Mouse (Mus musculus) hindbrain, embryonic 14.5 days (tissue): ENCODE data around the gene Tspan31. TPM values are rescaled to one million over a fixed set of nuclear protein-coding genes. Genes with fewer than 3 reads are reported as not detected.

Source experiments
- ATAC-seq: fragments of 200-750 bp; cut with Nextera tagmentation; 2 replicates; pipeline ENCODE4 v1.8.0; 2017; ENCODE audit warnings: moderate number of reproducible peaks, mild to moderate bottlenecking, moderate TSS enrichment, moderate library complexity; ENCODE audit not compliant: low FRiP score
- DNase-seq: peaks from one replicate; pipeline ENCODE4 v3.0.0-alpha.2; 2015; ENCODE audit warnings: low spot score
- H3K27ac ChIP-seq: fragments of 300-500 bp; sonication (generic); 2 replicates; pipeline ENCODE4 v1.5.1; 2014; ENCODE audit warnings: mild to moderate bottlenecking, moderate library complexity
- H3K27me3 ChIP-seq: fragments of 300-500 bp; sonication (generic); 2 replicates; pipeline ENCODE4 v1.6.1; 2014; ENCODE audit warnings: mild to moderate bottlenecking, low read length, mixed read lengths; ENCODE audit not compliant: control insufficient read depth, insufficient read depth
- H3K36me3 ChIP-seq: fragments of 300-500 bp; sonication (generic); replicated peaks from 2 replicates; pipeline ENCODE4 v1.6.1; 2014; ENCODE audit not compliant: control insufficient read depth, insufficient read depth
- H3K4me1 ChIP-seq: fragments of 300-500 bp; sonication (generic); replicated peaks from 2 replicates; pipeline ENCODE4 v1.6.1; 2014; ENCODE audit warnings: antibody characterized with exemption, low read length, mixed read lengths; ENCODE audit not compliant: control insufficient read depth, insufficient read depth
- H3K4me2 ChIP-seq: fragments of 300-500 bp; sonication (generic); replicated peaks from 2 replicates; pipeline ENCODE4 v1.6.1; 2014; ENCODE audit warnings: mild to moderate bottlenecking, moderate library complexity
- H3K4me3 ChIP-seq: fragments of 300-500 bp; sonication (generic); replicated peaks from 2 replicates; pipeline ENCODE4 v1.5.1; 2014; ENCODE audit warnings: mild to moderate bottlenecking, low read length
- H3K9ac ChIP-seq: fragments of 300-500 bp; sonication (generic); 2 replicates; pipeline ENCODE4 v1.6.1; 2014
- H3K9me3 ChIP-seq: fragments of 300-500 bp; sonication (generic); 2 replicates; pipeline ENCODE4 v1.6.1; 2016; ENCODE audit warnings: low read length; ENCODE audit not compliant: control insufficient read depth
- WGBS: fragments of 180-500 bp; shearing (Covaris S2); extraction: QIAGEN DNeasy Blood & Tissue Kit; methylation state at CpG from one replicate; pipeline ENCODE4 v1.1.7; 2014; 5-methylcytosine and 5-hydroxymethylcytosine counted together
- polyA plus RNA-seq: library from polyadenylated mRNA; unstranded; fragments of >200 nt; fragmentation: Nextera tagmentation; extraction: Ambion mirVana; gene quantifications from 2 replicates; pipeline ENCODE4 v1.2.1, GENCODE M21; 2014

Tspan31 gene
- polyA plus RNA-seq, 1 experiment from 2014 or later: 83.3 TPM

DNA sequence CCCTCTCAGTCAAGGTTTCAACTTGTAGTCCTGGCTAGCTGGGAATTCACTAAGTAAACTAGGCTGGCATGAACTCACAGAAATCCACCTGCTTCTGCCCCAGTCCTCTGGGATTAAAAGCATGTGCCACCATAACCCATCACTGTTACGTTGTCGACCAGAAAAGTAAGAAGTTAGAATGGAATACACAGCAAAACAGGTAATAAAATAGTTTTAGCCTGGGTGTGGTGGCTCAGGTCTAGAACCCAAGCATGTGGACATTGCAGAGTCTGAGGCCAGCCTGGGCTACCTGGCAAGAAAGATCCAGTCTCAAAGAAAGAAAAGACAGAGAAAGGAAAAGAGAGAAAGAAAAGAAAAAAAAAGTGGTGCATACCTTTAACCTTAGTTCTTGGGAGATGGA, 8.6 kb downstream of the Tspan31 start:
- H3K4me1 ChIP-seq: peaks cover 34% of the 10 kb centered on the region
- DNase-seq (no peak), ATAC-seq (no peak)
- peak overlapping the region; percentile 98 for H3K27ac ChIP-seq
- WGBS: 65% methylated on average over 2 of the region's 2 CpGs
- H3K4me2 ChIP-seq: peak overlapping the region; percentile 60
- no peaks in the 10 kb centered on the region for H3K9me3 ChIP-seq
- peak overlapping the region; percentile 90 for H3K4me3 ChIP-seq
- no peaks in the 10 kb centered on the region for H3K27me3 ChIP-seq
- peak overlapping the region; percentile 96 for H3K9ac ChIP-seq
- H3K36me3 ChIP-seq: peaks cover 35% of the 10 kb centered on the region

DNA sequence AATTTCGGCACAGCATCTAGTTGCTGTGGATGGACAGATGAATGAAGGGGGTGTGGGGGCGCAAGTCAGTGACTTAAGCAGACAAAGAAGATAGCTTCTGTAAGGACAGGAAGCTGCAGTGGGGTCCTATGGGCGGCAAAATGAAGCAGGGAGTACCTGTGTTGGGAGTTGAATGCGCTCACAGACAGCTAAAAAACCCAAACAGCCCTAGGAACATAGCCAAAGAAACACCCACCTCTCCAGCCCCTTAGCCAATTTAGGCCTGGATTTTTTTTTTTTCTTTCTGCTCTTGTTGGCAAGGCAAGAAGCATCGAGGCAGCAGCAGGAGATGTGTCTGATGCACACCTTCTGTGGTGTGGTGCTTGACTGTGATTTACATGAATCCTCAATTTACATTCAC, 9.0 kb downstream of the Tspan31 start:
- no peak for ATAC-seq
- peaks cover 34% of the 10 kb centered on the region for H3K4me1 ChIP-seq

DNA sequence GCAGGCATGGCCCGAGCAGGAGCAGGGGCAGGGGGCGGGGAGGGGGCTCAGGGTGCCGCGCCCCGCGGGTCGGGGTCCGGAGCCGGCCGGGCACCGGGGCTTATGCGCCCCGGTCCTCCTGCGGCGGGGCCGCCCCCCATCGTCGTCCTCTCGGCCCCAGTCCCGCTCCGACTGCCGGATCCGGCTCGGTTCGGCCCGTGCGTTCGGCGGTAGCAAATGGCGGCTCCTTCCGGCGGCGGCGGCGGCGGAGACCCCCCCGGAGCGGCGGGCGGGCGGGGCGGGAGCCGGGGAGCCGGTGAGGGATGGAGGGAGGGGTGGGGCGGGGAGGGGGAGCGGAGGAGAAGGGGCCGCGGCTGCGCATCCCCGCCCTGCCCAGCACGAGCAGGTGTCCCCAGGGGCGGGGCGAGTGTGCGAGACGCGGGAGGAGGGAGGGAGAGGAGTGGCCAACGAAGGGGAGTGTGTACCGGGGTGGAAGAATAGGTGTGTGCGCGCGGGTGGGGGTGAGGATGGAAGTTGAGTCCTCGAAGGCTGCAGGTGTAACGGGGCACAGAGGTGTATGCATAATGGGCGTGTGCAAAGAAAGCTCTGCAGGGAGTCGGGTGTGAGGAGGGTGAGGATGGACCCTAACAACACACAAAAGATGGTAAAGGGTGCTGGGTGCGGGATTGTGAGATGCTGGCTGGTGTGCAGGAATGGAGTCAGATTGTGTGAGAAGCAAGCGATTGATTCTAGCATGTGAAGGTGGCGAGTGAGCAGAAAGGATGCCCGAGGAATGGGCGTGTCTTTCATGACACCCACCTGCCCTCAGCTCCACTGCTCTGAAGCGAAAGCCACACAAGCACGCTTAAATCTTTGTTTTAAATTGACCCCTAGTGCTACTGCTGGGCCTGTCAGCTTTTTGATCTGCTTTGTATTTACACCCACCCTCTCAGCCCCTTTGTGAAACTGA, 9.8 kb downstream of the Tspan31 start, which contains the start of gene March9:
TSS of gene March9 (minus strand) at position 217 of the 949 bp plus-strand sequence.
- peak within 1 kb of the TSS; percentile 60 for H3K4me2 ChIP-seq
- H3K27me3 ChIP-seq: no peaks in the 10 kb centered on the region
- peaks cover 35% of the 10 kb centered on the region for H3K36me3 ChIP-seq
- H3K9ac ChIP-seq: peak within 1 kb of the TSS; percentile 96
- H3K27ac ChIP-seq: peak within 1 kb of the TSS; percentile 98
- DNase-seq: peak; percentile 82
- WGBS: under 1% methylated on average over 61 of the region's 72 CpGs
- no peaks in the 10 kb centered on the region for H3K9me3 ChIP-seq
- peaks cover 34% of the 10 kb centered on the region for H3K4me1 ChIP-seq
- ATAC-seq: peak; percentile 49
- peak within 1 kb of the TSS; percentile 90 for H3K4me3 ChIP-seq

More for the DNA sequence above, 9.0 kb downstream of the Tspan31 start:
- H3K4me2 ChIP-seq: peak overlapping the region; percentile 60
- H3K36me3 ChIP-seq: peaks cover 35% of the 10 kb centered on the region
- peak overlapping the region; percentile 98 for H3K27ac ChIP-seq
- no peaks in the 10 kb centered on the region for H3K27me3 ChIP-seq
- H3K9me3 ChIP-seq: no peaks in the 10 kb centered on the region
- H3K4me3 ChIP-seq: peak overlapping the region; percentile 90
- peak overlapping the region; percentile 96 for H3K9ac ChIP-seq
- DNase-seq: no peak
- 19% methylated on average over 5 of the region's 5 CpGs for WGBS

DNA sequence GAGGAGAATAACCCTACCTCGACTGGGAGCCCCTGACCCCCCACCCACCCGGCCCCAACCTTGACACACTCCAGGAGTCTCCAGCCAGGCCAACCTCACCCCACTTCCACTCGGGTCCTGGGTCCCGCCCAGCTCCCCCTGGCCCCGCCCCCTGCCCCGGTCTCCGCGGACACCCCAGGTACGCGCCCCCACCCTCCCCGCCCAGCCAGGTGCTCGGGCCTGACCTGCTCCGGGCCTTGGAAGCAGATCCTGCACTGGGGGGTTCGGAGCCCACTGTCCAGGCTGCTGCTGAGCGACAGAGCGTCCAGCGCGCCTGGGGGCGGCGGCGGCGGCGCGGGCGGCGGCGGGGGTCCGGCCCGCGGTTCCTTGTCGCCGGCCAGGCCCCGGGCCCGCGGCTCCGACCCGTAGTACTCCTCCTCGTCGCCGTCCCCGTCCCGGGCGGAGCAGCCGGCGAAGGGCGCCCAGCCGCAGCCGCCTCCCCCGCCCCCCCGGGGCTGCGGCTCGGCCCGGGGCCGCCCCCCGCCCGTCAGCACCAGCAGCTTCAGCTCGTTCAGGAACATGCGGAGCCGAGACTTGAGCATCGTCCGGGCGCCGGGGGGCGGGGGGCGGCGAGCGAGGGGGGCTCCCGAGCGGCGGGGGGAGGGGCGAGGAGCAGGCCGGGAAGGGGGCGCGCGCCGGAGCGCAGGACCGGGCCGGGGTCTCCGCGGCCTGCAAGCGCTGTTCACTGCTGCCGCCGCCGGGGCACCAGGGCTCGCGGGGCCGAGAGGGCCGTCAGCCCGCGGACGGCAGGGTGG, 10.7 kb downstream of the Tspan31 start:
- ATAC-seq: no peak
- DNase-seq: no peak
- H3K4me1 ChIP-seq: peaks cover 26% of the 10 kb centered on the region
- under 1% methylated on average over 63 of the region's 92 CpGs for WGBS
- H3K4me2 ChIP-seq: peak overlapping the region; percentile 60
- H3K27me3 ChIP-seq: no peaks in the 10 kb centered on the region
- H3K9ac ChIP-seq: peak overlapping the region; percentile 96
- H3K27ac ChIP-seq: peak overlapping the region; percentile 98
- H3K4me3 ChIP-seq: peak overlapping the region; percentile 90
- no peaks in the 10 kb centered on the region for H3K9me3 ChIP-seq
- H3K36me3 ChIP-seq: peaks cover 37% of the 10 kb centered on the region

DNA sequence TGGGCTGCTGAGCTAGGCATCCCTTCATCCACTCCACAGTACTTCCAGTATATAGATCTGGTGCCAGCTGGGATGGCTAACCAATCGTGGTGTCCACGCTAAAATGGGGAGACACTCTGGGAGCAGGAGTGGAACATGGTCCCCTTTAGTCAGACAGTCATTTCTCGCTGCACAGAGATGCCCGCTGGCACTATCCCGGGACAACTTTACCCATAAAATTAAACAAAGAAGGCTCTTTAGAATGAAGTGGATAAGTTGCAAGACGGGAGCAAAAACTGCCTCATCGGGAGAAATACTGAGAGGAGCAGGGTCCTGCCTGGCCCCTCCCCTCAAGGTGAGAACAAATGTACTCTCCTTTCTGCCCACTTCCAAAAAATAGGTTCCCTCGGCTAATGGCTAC, 11.4 kb downstream of the Tspan31 start:
- Histone ChIP-seq H3K9me3 (no peaks in the 10 kb centered on the region), H3K36me3 (peaks cover 44% of the 10 kb centered on the region), H3K27me3 (no peaks in the 10 kb centered on the region), H3K4me3 (peak overlapping the region; percentile 90), H3K9ac (peak overlapping the region; percentile 96), H3K4me1 (peaks cover 26% of the 10 kb centered on the region), H3K27ac (peak overlapping the region; percentile 98; the same call in 1 of the 2 replicates), H3K4me2 (peak overlapping the region; percentile 60)
- DNase-seq (no peak), ATAC-seq (no peak)
- WGBS: 2% methylated on average over 8 of the region's 8 CpGs

DNA sequence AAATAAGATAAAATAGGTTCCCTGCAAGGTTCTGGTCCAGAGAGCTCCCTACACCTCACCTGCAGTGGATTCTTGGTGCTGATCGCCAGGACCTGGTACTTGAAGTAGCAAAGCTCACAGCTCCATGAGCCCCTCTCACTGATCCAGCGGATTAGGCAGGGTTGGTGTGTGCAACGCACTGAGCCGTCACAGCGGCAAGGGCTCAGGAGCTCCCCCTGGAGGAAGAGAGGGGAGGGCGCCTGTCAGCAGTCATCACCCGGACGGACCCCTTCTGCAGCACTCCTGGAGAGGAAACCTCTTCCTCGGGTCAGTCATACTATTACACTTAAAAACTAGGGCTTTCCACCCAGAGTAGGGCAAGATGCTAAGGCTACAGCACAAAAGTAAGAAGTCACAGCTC, 11.9 kb downstream of the Tspan31 start:
- Histone ChIP-seq H3K36me3 (peaks cover 49% of the 10 kb centered on the region), H3K27me3 (no peaks in the 10 kb centered on the region), H3K9me3 (no peaks in the 10 kb centered on the region), H3K4me1 (peaks cover 26% of the 10 kb centered on the region), H3K9ac (peak overlapping the region; percentile 96), H3K27ac (no peak overlapping the region), H3K4me2 (peak overlapping the region; percentile 60), H3K4me3 (peak overlapping the region; percentile 90)
- 1% methylated on average over 9 of the region's 9 CpGs for WGBS
- DNase-seq: peak; percentile 82
- peak; percentile 13; the same call in 1 of the 2 replicates for ATAC-seq

DNA sequence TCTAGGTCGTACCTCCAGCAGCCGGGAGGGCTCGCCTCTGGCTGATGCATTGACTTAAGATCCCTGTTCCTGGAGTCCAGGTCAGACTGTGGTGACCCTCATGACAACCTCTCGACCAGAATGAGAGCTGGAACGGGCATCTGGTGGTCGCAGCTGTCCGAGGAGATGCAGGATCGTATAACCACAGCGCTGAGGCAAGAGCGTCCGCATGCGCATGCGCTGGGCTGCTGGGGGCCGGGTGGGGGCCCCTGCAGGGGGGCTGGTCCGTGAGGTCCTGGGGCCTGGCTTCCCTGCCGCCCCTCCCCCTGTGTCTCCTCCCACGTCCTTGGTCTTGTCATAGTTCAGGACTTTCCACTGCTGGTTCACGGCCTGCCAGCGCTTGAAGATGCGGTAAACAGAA, 13.6 kb downstream of the Tspan31 start:
- Histone ChIP-seq H3K4me2 (no peak overlapping the region), H3K4me3 (no peak overlapping the region), H3K4me1 (peaks cover 18% of the 10 kb centered on the region), H3K9me3 (no peaks in the 10 kb centered on the region), H3K36me3 (peaks cover 52% of the 10 kb centered on the region), H3K9ac (no peak overlapping the region), H3K27me3 (peaks cover 12% of the 10 kb centered on the region), H3K27ac (no peak overlapping the region)
- ATAC-seq (no peak), DNase-seq (no peak)
- WGBS: 91% methylated on average over 20 of the region's 20 CpGs

DNA sequence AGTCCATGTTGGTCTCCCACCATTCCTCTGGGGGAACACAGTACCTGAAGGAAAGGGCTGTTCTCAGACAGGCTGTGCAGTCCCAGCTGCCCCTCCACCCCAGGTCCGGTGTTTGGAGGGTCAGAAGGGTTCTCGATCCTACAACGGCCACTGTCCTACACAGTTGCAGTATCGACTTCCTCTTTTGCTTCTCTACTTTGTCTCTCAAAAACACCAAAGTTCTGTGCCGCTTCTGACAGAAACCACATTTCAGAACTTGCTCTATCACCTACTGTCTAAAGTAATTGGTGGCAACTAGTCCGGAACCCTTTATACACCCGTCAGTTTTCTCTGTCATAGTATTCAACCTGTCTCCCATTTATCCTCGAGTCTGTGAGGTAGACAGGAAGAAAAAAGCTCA, 14.7 kb downstream of the Tspan31 start:
- DNase-seq (no peak), ATAC-seq (no peak)
- H3K27ac ChIP-seq: no peak overlapping the region
- peaks cover 22% of the 10 kb centered on the region for H3K27me3 ChIP-seq
- H3K9me3 ChIP-seq: no peaks in the 10 kb centered on the region
- H3K4me3 ChIP-seq: no peak overlapping the region
- H3K4me1 ChIP-seq: peaks cover 11% of the 10 kb centered on the region
- no peak overlapping the region for H3K4me2 ChIP-seq
- no peak overlapping the region for H3K9ac ChIP-seq
- WGBS: 91% methylated on average over 8 of the region's 8 CpGs
- H3K36me3 ChIP-seq: peaks cover 52% of the 10 kb centered on the region

DNA sequence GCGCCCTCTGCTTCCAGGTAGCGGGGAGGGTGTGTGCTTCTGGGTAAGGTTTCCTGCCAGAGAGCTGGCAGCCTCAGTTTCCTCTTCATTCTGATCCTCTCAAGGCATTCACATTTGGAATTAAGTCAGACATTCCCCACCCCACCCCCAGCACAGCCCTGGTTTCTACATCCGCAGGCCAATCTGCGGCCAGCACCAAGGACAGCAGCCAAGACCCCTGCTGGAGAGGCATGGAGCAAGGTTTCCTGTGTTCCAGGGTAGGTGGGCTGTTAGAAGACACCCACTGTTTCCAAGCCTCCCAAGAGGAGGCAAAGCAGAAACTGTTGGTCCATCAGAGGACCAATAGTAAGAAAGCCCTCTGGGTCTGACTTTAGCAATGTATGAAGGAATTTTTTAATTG, 15.4 kb downstream of the Tspan31 start:
- DNase-seq (no peak), ATAC-seq (no peak)
- no peaks in the 10 kb centered on the region for H3K9me3 ChIP-seq
- 74% methylated on average over 4 of the region's 4 CpGs for WGBS
- H3K4me1 ChIP-seq: peaks cover 11% of the 10 kb centered on the region
- no peak overlapping the region for H3K4me2 ChIP-seq
- no peak overlapping the region for H3K27ac ChIP-seq
- H3K4me3 ChIP-seq: no peak overlapping the region
- peaks cover 52% of the 10 kb centered on the region for H3K36me3 ChIP-seq
- H3K9ac ChIP-seq: no peak overlapping the region
- H3K27me3 ChIP-seq: peaks cover 30% of the 10 kb centered on the region
